Mouse (Mus musculus): ENCODE data around the gene Esam. TPM values are rescaled to one million over a fixed set of nuclear protein-coding genes. Genes with fewer than 3 reads are reported as not detected.

Esam gene
- polyA plus RNA-seq, 2 experiments, result 34.7 to 44.1 TPM

DNA sequence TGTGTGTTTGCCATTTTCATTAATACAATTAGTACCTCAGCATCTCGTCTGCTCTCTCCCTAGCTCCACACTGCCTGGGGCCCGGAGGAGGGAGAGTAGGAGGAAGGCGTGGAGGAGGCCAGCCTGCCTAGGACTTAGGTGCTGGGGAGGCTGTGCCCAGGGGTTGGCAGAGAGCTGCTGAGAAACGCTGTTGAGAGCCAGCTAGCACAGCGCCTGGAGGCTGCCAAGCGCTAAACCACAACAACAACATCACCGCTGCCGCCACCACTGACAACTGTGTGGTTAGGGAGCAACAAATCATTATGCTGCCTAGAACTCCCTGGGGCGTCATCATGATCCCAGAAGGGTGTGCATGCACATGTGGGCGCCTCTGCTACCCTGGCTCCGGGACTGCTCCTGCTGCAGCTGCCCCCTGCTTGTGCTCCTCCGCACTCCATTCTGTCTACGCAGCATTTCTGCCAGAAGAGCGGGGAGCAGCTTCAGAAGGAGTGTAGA is 48.6 kb downstream of the Esam start:
- no peak overlapping the region for H3K4me3 ChIP-seq (replicated peaks; ENCODE audit: low read length)
- H3K4me2 ChIP-seq (replicated peaks; ENCODE audit: low read depth, low read length, severe bottlenecking), result no peak overlapping the region; the same call in 1 of the 2 replicates
- ATAC-seq (ENCODE audit: low FRiP score, low read depth) (no peak), DNase-seq (ENCODE audit: low spot score) (no peak)
- no peaks in the 10 kb centered on the region for H3K36me3 ChIP-seq (ENCODE audit: control insufficient read depth, insufficient read depth, low read length)
- no peak overlapping the region for H3K27ac ChIP-seq (replicated peaks; ENCODE audit: low read depth, low read length)
- H3K9me3 ChIP-seq (ENCODE audit: control insufficient read depth, low read length), result no peaks in the 10 kb centered on the region
- H3K9ac ChIP-seq (ENCODE audit: low read depth, low read length, severe bottlenecking), result peak overlapping the region; percentile 8; the same call in 1 of the 2 replicates
- 20% methylated on average over 14 of the region's 14 CpGs for WGBS
- H3K4me1 ChIP-seq (ENCODE audit: control insufficient read depth, insufficient read depth, low read length), result peaks cover 6% of the 10 kb centered on the region
- no peaks in the 10 kb centered on the region for H3K27me3 ChIP-seq (ENCODE audit: control insufficient read depth, insufficient read depth, low read length)
- TF ChIP-seq POLR2A (IDR thresholded peaks at IDR 0.05; ENCODE audit: borderline replicate concordance, extremely low read depth, insufficient read depth, insufficient read length), result no peak

GRCm38 (mm10) chr9:37583594-37583993 is 55.7 kb downstream of the Esam start:
- no peaks in the 10 kb centered on the region for H3K4me1 ChIP-seq (ENCODE audit: control insufficient read depth, insufficient read depth, low read length)
- no peaks in the 10 kb centered on the region for H3K27me3 ChIP-seq (ENCODE audit: control insufficient read depth, insufficient read depth, low read length)
- no peaks in the 10 kb centered on the region for H3K9me3 ChIP-seq (ENCODE audit: control insufficient read depth, low read length)
- no peak for ATAC-seq (ENCODE audit: low FRiP score, low read depth)
- H3K4me2 ChIP-seq (replicated peaks; ENCODE audit: low read depth, low read length, severe bottlenecking), result no peak overlapping the region
- WGBS, result 89% methylated on average over 5 of the region's 5 CpGs
- H3K9ac ChIP-seq (ENCODE audit: low read depth, low read length, severe bottlenecking), result no peak overlapping the region
- DNase-seq (ENCODE audit: low spot score), result no peak
- no peak for TF ChIP-seq POLR2A (IDR thresholded peaks at IDR 0.05; ENCODE audit: borderline replicate concordance, extremely low read depth, insufficient read depth, insufficient read length)
- no peaks in the 10 kb centered on the region for H3K36me3 ChIP-seq (ENCODE audit: control insufficient read depth, insufficient read depth, low read length)
- no peak overlapping the region for H3K27ac ChIP-seq (replicated peaks; ENCODE audit: low read depth, low read length)
- no peak overlapping the region for H3K4me3 ChIP-seq (replicated peaks; ENCODE audit: low read length)

- H3K4me1 ChIP-seq (ENCODE audit: control insufficient read depth, insufficient read depth, low read length), result no peaks in the 10 kb centered on the region
Observed at GRCm38 (mm10) chr9:37586718-37587117, 58.8 kb downstream of the Esam start.

More at GRCm38 (mm10) chr9:37586718-37587117, 58.8 kb downstream of the Esam start:
- TF ChIP-seq POLR2A (IDR thresholded peaks at IDR 0.05; ENCODE audit: borderline replicate concordance, extremely low read depth, insufficient read depth, insufficient read length), result no peak
- Histone ChIP-seq H3K36me3 (ENCODE audit: control insufficient read depth, insufficient read depth, low read length) (no peaks in the 10 kb centered on the region), H3K9ac (ENCODE audit: low read depth, low read length, severe bottlenecking) (no peak overlapping the region), H3K27ac (replicated peaks; ENCODE audit: low read depth, low read length) (no peak overlapping the region), H3K4me3 (replicated peaks; ENCODE audit: low read length) (no peak overlapping the region), H3K4me2 (replicated peaks; ENCODE audit: low read depth, low read length, severe bottlenecking) (no peak overlapping the region), H3K9me3 (ENCODE audit: control insufficient read depth, low read length) (no peaks in the 10 kb centered on the region), H3K27me3 (ENCODE audit: control insufficient read depth, insufficient read depth, low read length) (no peaks in the 10 kb centered on the region)
- WGBS, result 79% methylated on average over 4 of the region's 4 CpGs
- no peak for DNase-seq (ENCODE audit: low spot score)
- no peak for ATAC-seq (ENCODE audit: low FRiP score, low read depth)

Other genes starting within 250 kb of the Esam start
- gene Ccdc15, start 179.6 kb upstream of the Esam start, polyA plus RNA-seq (2012; rRNA removed), result 3.3 and 4.6 TPM in 2 replicates
- gene Ccdc15, start 179.6 kb upstream of the Esam start, polyA plus RNA-seq (2014; fragmentation: Nextera tagmentation; extraction: Ambion mirVana), result 6.0 and 6.4 TPM in 2 replicates
- 0.05 and 0.11 TPM in 2 replicates for gene Hepacam, start 160.7 kb upstream of the Esam start, polyA plus RNA-seq (2012; rRNA removed)
- 0.10 TPM in 1 of 2 replicates, not detected in the other for gene Hepacam, start 160.7 kb upstream of the Esam start, polyA plus RNA-seq (2014; fragmentation: Nextera tagmentation; extraction: Ambion mirVana)
- 13.2 and 17.6 TPM in 2 replicates for gene Robo4, start 126.2 kb upstream of the Esam start, polyA plus RNA-seq (2012; rRNA removed)
- 12.4 and 13.8 TPM in 2 replicates for gene Robo4, start 126.2 kb upstream of the Esam start, polyA plus RNA-seq (2014; fragmentation: Nextera tagmentation; extraction: Ambion mirVana)
- 0.39 and 0.87 TPM in 2 replicates for gene Robo3, start 94.8 kb upstream of the Esam start, polyA plus RNA-seq (2012; rRNA removed)
- 0.07 and 0.21 TPM in 2 replicates for gene Robo3, start 94.8 kb upstream of the Esam start, polyA plus RNA-seq (2014; fragmentation: Nextera tagmentation; extraction: Ambion mirVana)
- 64.4 and 74.2 TPM in 2 replicates for gene Msantd2, start 38.8 kb upstream of the Esam start, polyA plus RNA-seq (2012; rRNA removed)
- gene Msantd2, start 38.8 kb upstream of the Esam start, polyA plus RNA-seq (2014; fragmentation: Nextera tagmentation; extraction: Ambion mirVana), result 26.7 and 31.7 TPM in 2 replicates
- 4.8 and 5.2 TPM in 2 replicates for gene Vsig2, start 11.2 kb downstream of the Esam start, polyA plus RNA-seq (2012; rRNA removed)
- gene Vsig2, start 11.2 kb downstream of the Esam start, polyA plus RNA-seq (2014; fragmentation: Nextera tagmentation; extraction: Ambion mirVana), result 0.59 and 1.4 TPM in 2 replicates
- gene Nrgn, start 24.8 kb downstream of the Esam start, polyA plus RNA-seq (2012; rRNA removed), result 17.7 and 26.1 TPM in 2 replicates
- gene Nrgn, start 24.8 kb downstream of the Esam start, polyA plus RNA-seq (2014; fragmentation: Nextera tagmentation; extraction: Ambion mirVana), result 12.3 and 17.2 TPM in 2 replicates
- 7.8 and 8.1 TPM in 2 replicates for gene Siae, start 27.6 kb downstream of the Esam start, polyA plus RNA-seq (2012; rRNA removed)
- gene Siae, start 27.6 kb downstream of the Esam start, polyA plus RNA-seq (2014; fragmentation: Nextera tagmentation; extraction: Ambion mirVana), result 9.4 and 12.0 TPM in 2 replicates
- 1.8 and 2.5 TPM in 2 replicates for gene Spa17, start 85.6 kb downstream of the Esam start, polyA plus RNA-seq (2012; rRNA removed)
- 3.1 and 4.1 TPM in 2 replicates for gene Spa17, start 85.6 kb downstream of the Esam start, polyA plus RNA-seq (2014; fragmentation: Nextera tagmentation; extraction: Ambion mirVana)
- 110 and 122 TPM in 2 replicates for gene Tbrg1, start 129.2 kb downstream of the Esam start, polyA plus RNA-seq (2012; rRNA removed)
- 208 and 211 TPM in 2 replicates for gene Tbrg1, start 129.2 kb downstream of the Esam start, polyA plus RNA-seq (2014; fragmentation: Nextera tagmentation; extraction: Ambion mirVana)
- gene Panx3, start 141.2 kb downstream of the Esam start, polyA plus RNA-seq (2012; rRNA removed), result 37.4 and 51.1 TPM in 2 replicates
- 13.7 and 15.9 TPM in 2 replicates for gene Panx3, start 141.2 kb downstream of the Esam start, polyA plus RNA-seq (2014; fragmentation: Nextera tagmentation; extraction: Ambion mirVana)
- not detected in 2 replicates for gene Olfr160, start 188.2 kb downstream of the Esam start, polyA plus RNA-seq (2012; rRNA removed)
- not detected in 2 replicates for gene Olfr160, start 188.2 kb downstream of the Esam start, polyA plus RNA-seq (2014; fragmentation: Nextera tagmentation; extraction: Ambion mirVana)
- gene Olfr874, start 217.0 kb downstream of the Esam start, polyA plus RNA-seq (2012; rRNA removed), result 0.15 and 0.24 TPM in 2 replicates
- gene Olfr874, start 217.0 kb downstream of the Esam start, polyA plus RNA-seq (2014; fragmentation: Nextera tagmentation; extraction: Ambion mirVana), result not detected in 2 replicates
- gene Olfr875, start 243.8 kb downstream of the Esam start, polyA plus RNA-seq (2012; rRNA removed), result 0.14 and 0.27 TPM in 2 replicates
- not detected in 2 replicates for gene Olfr875, start 243.8 kb downstream of the Esam start, polyA plus RNA-seq (2014; fragmentation: Nextera tagmentation; extraction: Ambion mirVana)